Mouse (Mus musculus) erythroblast, embryonic 14.5 days (primary cell): Measurements from ENCODE around the gene OR5BS1P.

Source experiments
- GATA1 ChIP-seq: IDR thresholded peaks from 2 replicates; pipeline ENCODE4 v1.6.1; 2012; ENCODE audit warnings: low read length, inconsistent platforms, mixed read lengths
- TAL1 ChIP-seq: IDR thresholded peaks from 3 replicates; pipeline ENCODE4 v1.6.1; 2012; ENCODE audit warnings: low read length, inconsistent platforms, mixed read lengths

DNA sequence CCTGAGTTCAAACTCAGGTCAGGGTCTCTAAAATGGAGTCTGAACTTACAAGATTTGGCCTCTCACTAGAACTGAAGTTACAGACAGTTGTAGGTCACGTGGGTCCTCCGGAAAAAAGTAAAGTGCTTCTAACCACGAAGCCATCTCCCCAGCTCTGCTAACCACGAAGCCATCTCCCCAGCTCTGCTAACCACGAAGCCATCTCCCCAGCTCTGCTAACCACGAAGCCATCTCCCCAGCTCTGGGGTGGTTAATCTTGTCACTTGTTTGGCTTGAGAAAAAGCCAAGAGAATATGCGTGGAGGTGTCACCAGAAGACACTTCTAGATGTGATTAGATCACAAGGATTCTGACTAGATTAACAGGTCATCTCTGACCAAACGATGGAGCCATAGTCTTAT lies 44.5 kb downstream of the OR5BS1P start:
- no peak for TF ChIP-seq TAL1
- TF ChIP-seq GATA1, result no peak
